Mouse (Mus musculus): Measurements from ENCODE around the gene Rars.
"Not testable (repeated sequence)": the region's sequence is repeated elsewhere in the genome, so short reads cannot be mapped to it uniquely, and the experiment has no call there.

Rars gene

GRCm38 (mm10) chr11:35838345-35839338, 4.3 kb upstream of the Rars start:
- peak; percentile 92 to 93 for DNase-seq

GRCm38 (mm10) chr11:35837156-35838126, 3.1 kb upstream of the Rars start:
- no peak for DNase-seq

GRCm38 (mm10) chr11:35833270-35833669, 1.0 kb downstream of the Rars start:
- no peak for DNase-seq

GRCm38 (mm10) chr11:35832139-35832538, 2.2 kb downstream of the Rars start:
- no peak for DNase-seq

GRCm38 (mm10) chr11:35827714-35828113, 6.6 kb downstream of the Rars start:
- no peak for DNase-seq

- DNase-seq: no peak
Measured at GRCm38 (mm10) chr11:35816316-35816715, 18.0 kb downstream of the Rars start.

GRCm38 (mm10) chr11:35811458-35811857, 22.8 kb downstream of the Rars start:
- DNase-seq: no peak

GRCm38 (mm10) chr11:35801332-35801731, 33.0 kb downstream of the Rars start:
- no peak for DNase-seq

GRCm38 (mm10) chr11:35798874-35799273, 35.4 kb downstream of the Rars start, which contains the start of gene Fbll1:
TSS of gene Fbll1 (minus strand) at chr11:35798884.
- peak; percentile 58 to 64 for DNase-seq

GRCm38 (mm10) chr11:35798495-35798820, 35.8 kb downstream of the Rars start:
- DNase-seq: no peak

- no peak for DNase-seq
Measured at GRCm38 (mm10) chr11:35797751-35798494, 36.4 kb downstream of the Rars start.

- DNase-seq: not testable (repeated sequence)
Measured at GRCm38 (mm10) chr11:35792800-35793199, 41.5 kb downstream of the Rars start.

GRCm38 (mm10) chr11:35788443-35788842, 45.9 kb downstream of the Rars start:
- no peak for DNase-seq

- DNase-seq: no peak
Measured at GRCm38 (mm10) chr11:35784537-35784936, 49.8 kb downstream of the Rars start.

GRCm38 (mm10) chr11:35784002-35784401, 50.3 kb downstream of the Rars start:
- DNase-seq: no peak

GRCm38 (mm10) chr11:35783038-35783437, 51.3 kb downstream of the Rars start:
- DNase-seq: peak; percentile 34 to 49

GRCm38 (mm10) chr11:35782444-35782843, 51.9 kb downstream of the Rars start:
- no peak for DNase-seq

GRCm38 (mm10) chr11:35780336-35780735, 54.0 kb downstream of the Rars start:
- DNase-seq: no peak

GRCm38 (mm10) chr11:35776452-35776851, 57.9 kb downstream of the Rars start:
- DNase-seq: no peak

- DNase-seq: no peak
Measured at GRCm38 (mm10) chr11:35775606-35776005, 58.7 kb downstream of the Rars start.

GRCm38 (mm10) chr11:35770741-35771504, 63.4 kb downstream of the Rars start:
- no peak for DNase-seq

Measured in kidney, postnatal 25 days (tissue).